Mouse (Mus musculus) intestine, postnatal 0 days (tissue): ENCODE measurements around the gene Srsf4. TPM values are rescaled to one million over a fixed set of nuclear protein-coding genes. Genes with fewer than 3 reads are reported as not detected.

Experiments used
- ATAC-seq: fragments of 200-750 bp; cut with Nextera tagmentation; 2 replicates; pipeline ENCODE4 v1.8.0; 2017; ENCODE audit warnings: mild to moderate bottlenecking, moderate TSS enrichment, moderate library complexity
- H3K27ac ChIP-seq: fragments of 300-500 bp; sonication (generic); 2 replicates; pipeline ENCODE4 v1.5.1; 2014; ENCODE audit warnings: mild to moderate bottlenecking, low read depth, low read length, moderate library complexity
- H3K27me3 ChIP-seq: fragments of 300-500 bp; sonication (generic); replicated peaks from 2 replicates; pipeline ENCODE4 v1.6.1; 2014; ENCODE audit warnings: low read length, mixed read lengths; ENCODE audit not compliant: control insufficient read depth, insufficient read depth
- H3K36me3 ChIP-seq: fragments of 300-500 bp; sonication (generic); 2 replicates; pipeline ENCODE4 v1.6.1; 2014; ENCODE audit warnings: mild to moderate bottlenecking, moderate library complexity; ENCODE audit not compliant: control insufficient read depth, insufficient read depth
- H3K4me1 ChIP-seq: fragments of 300-500 bp; sonication (generic); replicated peaks from 2 replicates; pipeline ENCODE4 v1.6.1; 2014; ENCODE audit warnings: antibody characterized with exemption, low read length, mixed read lengths; ENCODE audit not compliant: control insufficient read depth, insufficient read depth
- H3K4me2 ChIP-seq: fragments of 300-500 bp; sonication (generic); replicated peaks from 2 replicates; pipeline ENCODE4 v1.6.1; 2014; ENCODE audit warnings: low read depth, mild to moderate bottlenecking, moderate library complexity
- H3K4me3 ChIP-seq: fragments of 300-500 bp; sonication (generic); 2 replicates; pipeline ENCODE4 v1.5.1; 2014; ENCODE audit warnings: low read depth, low read length
- H3K9ac ChIP-seq: fragments of 300-500 bp; sonication (generic); 2 replicates; pipeline ENCODE4 v1.6.1; 2014; ENCODE audit warnings: mild to moderate bottlenecking, low read depth, low read length
- H3K9me3 ChIP-seq: fragments of 300-500 bp; sonication (generic); 2 replicates; pipeline ENCODE4 v1.6.1; 2016; ENCODE audit warnings: mixed run types; ENCODE audit not compliant: control insufficient read depth
- CTCF ChIP-seq: sonication (generic); IDR thresholded peaks from 2 replicates; pipeline ENCODE4 v1.5.1; 2016; ENCODE audit warnings: low read depth, mild to moderate bottlenecking, control low read depth, antibody characterized with exemption, moderate library complexity
- WGBS: fragments of 180-500 bp; shearing (Covaris S2); extraction: QIAGEN DNeasy Blood & Tissue Kit; methylation state at CpG from one replicate; pipeline ENCODE4 v1.1.7; 2014; 5-methylcytosine and 5-hydroxymethylcytosine counted together
- polyA plus RNA-seq: library from polyadenylated mRNA; unstranded; fragments of >200 nt; fragmentation: Nextera tagmentation; extraction: Ambion mirVana; gene quantifications from 2 replicates; pipeline ENCODE4 v1.2.1, GENCODE M21; 2015

The Srsf4 gene
- 36.2 and 38.3 TPM in 2 replicates for polyA plus RNA-seq

GRCm38 (mm10) chr4:131873293-131874168 lies at the start of gene Srsf4:
Srsf4 (plus strand) TSS chr4:131873617.
- peak; percentile 95 for ATAC-seq
- peak within 1 kb of the TSS; percentile 100 for H3K27ac ChIP-seq

GRCm38 (mm10) chr4:131824939-131825338 lies 48.5 kb upstream of the Srsf4 start:
- no peak overlapping the region for H3K4me2 ChIP-seq
- ATAC-seq: no peak
- no peak overlapping the region for H3K27ac ChIP-seq
- WGBS: 86% methylated on average over 3 of the region's 3 CpGs
- no peak for TF ChIP-seq CTCF
- H3K9me3 ChIP-seq: no peaks in the 10 kb centered on the region
- H3K36me3 ChIP-seq: no peaks in the 10 kb centered on the region
- H3K4me1 ChIP-seq: no peaks in the 10 kb centered on the region
- H3K27me3 ChIP-seq: no peaks in the 10 kb centered on the region; the same call in 1 of the 2 replicates
- H3K9ac ChIP-seq: no peak overlapping the region
- no peak overlapping the region for H3K4me3 ChIP-seq

More at GRCm38 (mm10) chr4:131873293-131874168, at the start of gene Srsf4:
- Histone ChIP-seq H3K4me2 (peak within 1 kb of the TSS; percentile 79), H3K9me3 (no peaks in the 10 kb centered on the region), H3K27me3 (no peaks in the 10 kb centered on the region), H3K36me3 (no peaks in the 10 kb centered on the region), H3K9ac (peak within 1 kb of the TSS; percentile 100), H3K4me1 (no peaks in the 10 kb centered on the region; the same call in 1 of the 2 replicates), H3K4me3 (peak within 1 kb of the TSS; percentile 99)
- 1% methylated on average over 89 of the region's 116 CpGs for WGBS
- no peak for TF ChIP-seq CTCF

- no peak for ATAC-seq
- H3K4me3 ChIP-seq: no peak overlapping the region
- H3K36me3 ChIP-seq: no peaks in the 10 kb centered on the region
- peak; percentile 77 for TF ChIP-seq CTCF
- H3K9ac ChIP-seq: no peak overlapping the region
- H3K4me1 ChIP-seq: no peaks in the 10 kb centered on the region
- WGBS: 36% methylated on average over 8 of the region's 8 CpGs
- no peak overlapping the region for H3K27ac ChIP-seq
- no peaks in the 10 kb centered on the region for H3K9me3 ChIP-seq
- no peaks in the 10 kb centered on the region; the same call in 1 of the 2 replicates for H3K27me3 ChIP-seq
- no peak overlapping the region for H3K4me2 ChIP-seq
These were observed 47.6 kb upstream of the Srsf4 start for GRCm38 (mm10) chr4:131825830-131826229.

- ATAC-seq: no peak
- no peaks in the 10 kb centered on the region for H3K36me3 ChIP-seq
- no peak overlapping the region for H3K27ac ChIP-seq
- no peak overlapping the region for H3K9ac ChIP-seq
- no peaks in the 10 kb centered on the region for H3K9me3 ChIP-seq
- no peaks in the 10 kb centered on the region for H3K4me1 ChIP-seq
- H3K4me3 ChIP-seq: no peak overlapping the region
- no peak overlapping the region for H3K4me2 ChIP-seq
- WGBS: 17% methylated on average over 6 of the region's 6 CpGs
- no peak for TF ChIP-seq CTCF
- H3K27me3 ChIP-seq: no peaks in the 10 kb centered on the region; the same call in 1 of the 2 replicates
These were observed 46.5 kb upstream of the Srsf4 start for GRCm38 (mm10) chr4:131826905-131827304.

- 62% methylated on average over 8 of the region's 8 CpGs for WGBS
- Histone ChIP-seq H3K27ac (no peak overlapping the region), H3K36me3 (no peaks in the 10 kb centered on the region), H3K9ac (no peak overlapping the region), H3K4me3 (no peak overlapping the region), H3K27me3 (no peaks in the 10 kb centered on the region; the same call in 1 of the 2 replicates), H3K9me3 (no peaks in the 10 kb centered on the region), H3K4me1 (no peaks in the 10 kb centered on the region), H3K4me2 (no peak overlapping the region)
- TF ChIP-seq CTCF: no peak
- ATAC-seq: no peak
These were observed 44.3 kb upstream of the Srsf4 start for GRCm38 (mm10) chr4:131829123-131829522.

GRCm38 (mm10) chr4:131831546-131832045 lies 41.8 kb upstream of the Srsf4 start:
- no peak for TF ChIP-seq CTCF
- no peak overlapping the region for H3K9ac ChIP-seq
- no peak overlapping the region for H3K4me2 ChIP-seq
- peaks cover 13% of the 10 kb centered on the region for H3K27me3 ChIP-seq
- no peak overlapping the region for H3K4me3 ChIP-seq
- no peaks in the 10 kb centered on the region for H3K9me3 ChIP-seq
- H3K27ac ChIP-seq: no peak overlapping the region
- H3K36me3 ChIP-seq: no peaks in the 10 kb centered on the region
- H3K4me1 ChIP-seq: no peaks in the 10 kb centered on the region
- ATAC-seq: no peak
- 57% methylated on average over 5 of the region's 5 CpGs for whole genome bisulfite sequencing
